Mouse (Mus musculus): ENCODE data around the gene Zfp526. TPM values are rescaled to one million over a fixed set of nuclear protein-coding genes. Genes with fewer than 3 reads are reported as not detected.
A peak's percentile ranks its signal among the peaks of the same experiment; 100 is the strongest.
"Not testable (repeated sequence)": the region's sequence is repeated elsewhere in the genome, so short reads cannot be mapped to it uniquely, and the experiment has no call there.

Zfp526 gene
- polyA plus RNA-seq, 1 experiment = 5.4 TPM

GRCm38 (mm10) chr7:25261896-25262295 lies 40.7 kb downstream of the Zfp526 start:
- Histone ChIP-seq H3ac (ENCODE audit: control insufficient read depth, insufficient read length, low read depth) (no peak overlapping the region), H3K27me3 (ENCODE audit: control insufficient read depth, insufficient read depth, insufficient read length) (no peaks in the 10 kb centered on the region), H3K4me3 (ENCODE audit: insufficient read depth, poor library complexity, severe bottlenecking) (no peak overlapping the region), H3K36me3 (ENCODE audit: control insufficient read depth, insufficient read depth) (no peaks in the 10 kb centered on the region), H3K79me3 (ENCODE audit: low read depth) (no peaks in the 10 kb centered on the region), H3K79me2 (ENCODE audit: control insufficient read depth, insufficient read depth) (no peaks in the 10 kb centered on the region)
- no peak for TF ChIP-seq CTCF (IDR thresholded peaks at IDR 0.05; ENCODE audit: control insufficient read depth, insufficient read depth, insufficient read length)
- TF ChIP-seq MYOD1 (IDR thresholded peaks at IDR 0.05; ENCODE audit: control insufficient read depth, insufficient read length, low read depth) = no peak
- TF ChIP-seq MYOG (IDR thresholded peaks at IDR 0.05; ENCODE audit: control insufficient read depth, extremely low read depth, insufficient read length) = no peak

GRCm38 (mm10) chr7:25263968-25264870 lies 43.0 kb downstream of the Zfp526 start:
- Histone ChIP-seq H3K4me3 (ENCODE audit: insufficient read depth, poor library complexity, severe bottlenecking) (no peak overlapping the region), H3K36me3 (ENCODE audit: control insufficient read depth, insufficient read depth) (no peaks in the 10 kb centered on the region), H3K27me3 (ENCODE audit: control insufficient read depth, insufficient read depth, insufficient read length) (no peaks in the 10 kb centered on the region), H3K79me2 (ENCODE audit: control insufficient read depth, insufficient read depth) (no peaks in the 10 kb centered on the region), H3ac (ENCODE audit: control insufficient read depth, insufficient read length, low read depth) (no peak overlapping the region), H3K79me3 (ENCODE audit: low read depth) (peaks cover under 1% of the 10 kb centered on the region)
- TF ChIP-seq MAX (IDR thresholded peaks at IDR 0.05) (no peak), USF1 (IDR thresholded peaks at IDR 0.05; ENCODE audit: low read depth) (no peak), MYOG (IDR thresholded peaks at IDR 0.05; ENCODE audit: control insufficient read depth, extremely low read depth, insufficient read length) (no peak), MYOD1 (IDR thresholded peaks at IDR 0.05; ENCODE audit: control insufficient read depth, insufficient read length, low read depth) (no peak)

- not testable (repeated sequence) for H3K36me3 ChIP-seq (ENCODE audit: control insufficient read depth, insufficient read depth); H3K79me3 ChIP-seq (ENCODE audit: low read depth); H3K4me3 ChIP-seq (ENCODE audit: insufficient read depth, poor library complexity, severe bottlenecking); H3K27me3 ChIP-seq (ENCODE audit: control insufficient read depth, insufficient read depth, insufficient read length); H3ac ChIP-seq (ENCODE audit: control insufficient read depth, insufficient read length, low read depth); H3K79me2 ChIP-seq (ENCODE audit: control insufficient read depth, insufficient read depth)
Observed at GRCm38 (mm10) chr7:25265743-25266142, 44.5 kb downstream of the Zfp526 start.

- no peaks in the 10 kb centered on the region for H3K79me2 ChIP-seq (ENCODE audit: control insufficient read depth, insufficient read depth)
- no peak overlapping the region for H3K4me3 ChIP-seq (ENCODE audit: insufficient read depth, poor library complexity, severe bottlenecking)
- H3K79me3 ChIP-seq (ENCODE audit: low read depth) = peaks cover 3% of the 10 kb centered on the region
- no peaks in the 10 kb centered on the region for H3K36me3 ChIP-seq (ENCODE audit: control insufficient read depth, insufficient read depth)
- H3K27me3 ChIP-seq (ENCODE audit: control insufficient read depth, insufficient read depth, insufficient read length) = no peaks in the 10 kb centered on the region
- H3ac ChIP-seq (ENCODE audit: control insufficient read depth, insufficient read length, low read depth) = no peak overlapping the region
- no peak for TF ChIP-seq USF1 (IDR thresholded peaks at IDR 0.05; ENCODE audit: low read depth)
- TF ChIP-seq FOSL1 (IDR thresholded peaks at IDR 0.05; ENCODE audit: insufficient read depth, low read length, poor library complexity, severe bottlenecking) = no peak
- no peak for TF ChIP-seq MYOG (IDR thresholded peaks at IDR 0.05; ENCODE audit: control insufficient read depth, extremely low read depth, insufficient read length)
- TF ChIP-seq CTCF (IDR thresholded peaks at IDR 0.05; ENCODE audit: control insufficient read depth, insufficient read depth, insufficient read length) = no peak
- no peak for TF ChIP-seq MYOD1 (IDR thresholded peaks at IDR 0.05; ENCODE audit: control insufficient read depth, insufficient read length, low read depth)
- no peak for TF ChIP-seq CEBPB (IDR thresholded peaks at IDR 0.05; ENCODE audit: low read depth)
- TF ChIP-seq MAX (IDR thresholded peaks at IDR 0.05) = no peak
Observed at GRCm38 (mm10) chr7:25266180-25266962, 45.1 kb downstream of the Zfp526 start.

- H3K79me3 ChIP-seq (ENCODE audit: low read depth) = peaks cover 3% of the 10 kb centered on the region
- no peaks in the 10 kb centered on the region for H3K79me2 ChIP-seq (ENCODE audit: control insufficient read depth, insufficient read depth)
- H3K4me3 ChIP-seq (ENCODE audit: insufficient read depth, poor library complexity, severe bottlenecking) = peak within 1 kb of the TSS; percentile 49
- H3K27me3 ChIP-seq (ENCODE audit: control insufficient read depth, insufficient read depth, insufficient read length) = no peaks in the 10 kb centered on the region
- TF ChIP-seq MYOG (IDR thresholded peaks at IDR 0.05; ENCODE audit: control insufficient read depth, extremely low read depth, insufficient read length) (no peak), MAX (IDR thresholded peaks at IDR 0.05) (peak; percentile 71), CTCF (IDR thresholded peaks at IDR 0.05; ENCODE audit: control insufficient read depth, insufficient read depth, insufficient read length) (no peak), USF1 (IDR thresholded peaks at IDR 0.05; ENCODE audit: low read depth) (peak; percentile 64), MYOD1 (IDR thresholded peaks at IDR 0.05; ENCODE audit: control insufficient read depth, insufficient read length, low read depth) (no peak), CEBPB (IDR thresholded peaks at IDR 0.05; ENCODE audit: low read depth) (no peak), FOSL1 (IDR thresholded peaks at IDR 0.05; ENCODE audit: insufficient read depth, low read length, poor library complexity, severe bottlenecking) (no peak)
- peak within 1 kb of the TSS; percentile 77 for H3ac ChIP-seq (ENCODE audit: control insufficient read depth, insufficient read length, low read depth)
- no peaks in the 10 kb centered on the region for H3K36me3 ChIP-seq (ENCODE audit: control insufficient read depth, insufficient read depth)
Observed at GRCm38 (mm10) chr7:25267301-25267750, 46.1 kb downstream of the Zfp526 start, which contains the start of gene Cic. Cic (plus strand) TSS chr7:25267704.
